Mouse (Mus musculus) right cerebral cortex, postnatal 14 days (tissue): ENCODE results near the gene Gm20219.
"Not testable (repeated sequence)": the region's sequence is repeated elsewhere in the genome, so short reads cannot be mapped to it uniquely, and the experiment has no call there.

Experiments used
- DNase-seq: peaks from one replicate; pipeline ENCODE4 v3.0.0; 2022

Gm20219 gene

DNA sequence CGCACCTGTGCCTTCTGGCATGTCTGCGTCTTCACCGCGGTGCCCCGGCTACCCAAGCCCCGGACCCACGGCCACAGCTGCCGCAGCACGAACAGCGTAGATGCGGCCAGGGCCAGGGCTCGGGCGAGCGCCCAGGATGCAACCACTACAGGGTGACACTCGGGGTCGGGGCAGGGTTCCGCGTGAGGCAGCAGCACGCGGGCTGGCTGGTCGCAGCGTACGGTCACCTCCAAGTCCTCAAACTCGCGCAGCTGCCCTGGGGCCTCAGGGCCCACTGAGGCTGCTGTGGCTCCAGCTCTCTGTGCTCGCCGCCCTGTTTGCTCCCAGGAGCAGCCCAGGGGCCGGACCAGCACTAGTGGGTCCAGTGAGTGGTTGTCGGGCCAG lies 42.5 kb downstream of the Gm20219 start:
- no peak for DNase-seq

DNA sequence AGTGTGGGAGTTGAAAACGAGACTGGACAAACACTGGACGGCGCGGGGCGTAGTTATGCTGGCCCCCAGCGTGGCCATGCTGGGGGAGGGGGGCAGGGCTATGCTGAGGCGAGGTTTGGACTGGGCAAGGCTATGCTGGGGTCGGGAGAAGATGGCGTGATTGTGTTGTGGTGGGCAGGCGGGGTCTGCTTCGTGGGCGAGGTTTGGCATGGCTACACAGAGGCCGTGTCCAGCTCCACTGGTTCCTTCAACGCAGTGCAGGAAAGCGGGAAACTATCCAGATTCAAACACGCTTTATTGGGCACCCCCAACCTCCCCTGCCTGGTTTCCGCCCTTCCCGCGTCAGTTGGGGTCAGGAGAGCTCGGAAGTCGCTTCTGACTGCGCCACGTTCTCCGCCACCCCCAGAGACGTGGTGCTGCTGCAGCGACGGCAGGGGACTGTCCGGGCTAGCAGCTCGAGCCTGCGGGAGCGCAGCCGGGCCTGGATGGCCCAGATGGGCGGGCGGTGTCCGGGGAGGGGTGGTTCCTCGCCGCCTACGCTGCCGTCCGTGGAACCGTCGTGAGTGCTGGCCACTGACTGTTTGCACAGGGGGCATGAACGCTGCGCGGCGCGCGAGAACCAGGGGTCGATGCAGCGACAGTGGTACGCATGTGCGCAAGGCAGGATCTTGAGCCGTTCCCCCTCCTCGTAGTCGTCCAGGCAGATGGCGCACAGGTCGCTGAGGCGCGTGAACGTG lies 43.0 kb downstream of the Gm20219 start:
- DNase-seq: no peak

DNA sequence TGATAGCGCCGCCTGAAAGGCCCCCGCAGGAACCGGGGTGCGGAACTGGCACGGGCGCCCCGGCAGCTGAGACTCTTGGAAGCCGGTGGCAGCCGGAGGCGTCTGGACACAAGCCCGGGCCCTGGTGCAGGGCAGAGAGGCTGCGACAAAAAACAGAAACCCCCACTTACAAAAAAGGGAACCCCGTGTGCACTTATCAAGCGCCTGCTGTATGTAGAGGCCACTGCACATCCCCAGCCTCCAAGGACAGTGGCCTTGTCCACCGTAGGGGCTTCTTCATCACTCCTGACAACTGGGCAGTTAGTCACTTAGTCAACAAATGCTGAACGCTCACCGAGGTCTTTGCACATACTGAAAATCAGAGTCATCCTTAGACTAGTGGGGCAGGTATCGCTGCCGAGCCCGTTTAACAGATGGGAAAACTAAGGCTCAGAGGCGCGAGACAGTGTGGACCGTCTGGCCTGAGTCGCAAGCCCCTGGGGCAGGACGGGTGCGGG lies 43.7 kb downstream of the Gm20219 start:
- no peak for DNase-seq

DNA sequence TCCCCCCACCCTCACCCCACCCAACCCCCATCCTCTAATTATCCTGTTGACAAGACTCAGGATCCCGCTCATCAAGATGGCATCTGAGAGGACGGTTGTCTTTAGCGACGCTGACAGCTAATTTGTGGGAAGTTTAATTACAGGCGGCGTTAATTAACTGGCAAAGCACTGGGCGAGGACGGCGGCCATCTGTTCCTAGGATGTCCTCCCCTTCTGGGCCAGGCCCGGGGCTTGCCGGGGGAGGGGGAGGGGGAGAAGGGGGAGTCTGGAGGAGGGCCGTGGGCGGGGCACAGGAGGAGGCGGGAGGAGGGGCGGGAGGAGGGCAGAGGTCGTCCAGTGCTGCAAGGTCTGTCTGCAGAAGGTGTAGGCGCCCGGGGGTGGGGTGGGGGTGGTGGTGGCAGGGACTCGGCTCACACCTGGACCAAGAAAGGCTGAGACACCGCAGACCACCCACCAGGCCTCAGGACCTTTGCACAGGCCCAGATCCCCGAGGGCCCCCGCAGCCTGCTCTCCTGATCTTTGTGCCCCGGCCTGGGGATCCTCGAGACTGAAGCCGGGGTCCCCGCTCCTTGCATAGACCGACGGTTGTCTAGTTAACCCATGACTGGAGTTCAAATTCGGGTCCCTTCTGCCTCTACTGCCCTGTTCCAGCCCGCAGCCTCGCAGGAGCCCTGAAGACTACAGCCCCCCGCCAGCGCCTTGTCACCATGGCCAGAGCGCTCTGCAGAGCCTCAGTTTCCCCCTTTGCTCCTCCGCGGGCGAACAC lies 44.3 kb downstream of the Gm20219 start:
- DNase-seq: no peak

DNA sequence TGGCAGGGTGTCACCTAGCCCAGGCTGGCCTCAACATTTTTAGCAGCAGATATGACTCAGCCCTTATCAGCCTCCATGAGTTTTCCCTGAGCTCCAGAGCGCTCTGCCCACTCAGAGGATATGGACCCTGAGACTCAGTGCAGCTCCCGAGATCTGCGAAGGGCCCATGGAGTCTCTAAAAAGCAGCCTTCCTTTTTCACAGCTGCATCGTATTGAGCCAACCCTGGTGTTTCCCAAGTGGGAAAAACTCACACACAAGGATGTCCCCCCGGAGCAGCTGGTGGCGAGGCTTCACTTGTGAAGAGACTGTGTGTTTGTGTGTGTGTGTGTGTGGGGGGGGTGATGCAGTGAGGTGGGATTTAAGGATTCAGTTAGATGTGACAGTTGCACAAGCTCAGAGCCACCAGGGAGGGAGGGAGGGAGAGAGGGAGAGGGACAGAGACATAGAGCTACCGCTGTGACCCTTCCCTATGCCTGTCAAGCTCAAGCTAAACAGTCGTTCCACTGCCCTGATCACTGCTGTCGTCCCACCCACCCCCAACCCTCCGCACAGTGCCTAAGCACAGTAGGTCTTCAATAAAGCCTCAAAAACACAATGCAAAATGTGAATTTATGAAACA lies 45.1 kb downstream of the Gm20219 start:
- no peak for DNase-seq

GRCm38 (mm10) chr17:56507161-56508068 lies 46.8 kb downstream of the Gm20219 start:
- DNase-seq: peak; percentile 97

DNA sequence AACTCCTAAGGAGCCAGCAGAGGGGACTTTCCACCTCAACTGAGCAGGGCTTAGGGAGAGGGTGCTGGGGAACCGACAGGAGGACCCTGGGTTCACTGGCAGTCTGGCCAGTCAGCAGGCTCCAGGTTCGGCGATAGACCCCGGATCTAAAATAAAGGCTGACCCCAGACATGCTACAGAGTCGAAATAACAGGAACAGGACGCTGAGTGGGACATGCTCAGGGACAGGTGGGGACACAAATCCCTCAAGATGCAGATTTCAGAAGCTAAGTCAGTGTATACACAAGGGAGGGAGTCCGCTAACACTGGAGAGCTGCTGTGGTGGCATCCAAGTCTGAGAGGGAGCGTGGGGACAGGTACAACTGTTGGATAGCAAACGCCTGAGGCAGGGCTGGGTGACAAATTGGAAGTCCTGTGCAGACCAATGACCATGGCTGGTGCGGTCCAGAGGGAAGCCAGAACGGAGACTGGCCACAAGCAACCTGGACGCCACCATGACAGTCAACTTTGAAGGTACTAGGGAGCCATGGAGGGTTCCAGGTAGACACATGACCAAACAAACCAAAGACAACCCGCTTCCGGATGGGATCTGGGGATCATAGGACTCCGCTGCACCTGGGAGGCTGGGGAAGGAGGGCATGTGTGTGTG lies 47.6 kb downstream of the Gm20219 start:
- DNase-seq: no peak

GRCm38 (mm10) chr17:56505401-56505800 lies 48.8 kb downstream of the Gm20219 start:
- no peak for DNase-seq

GRCm38 (mm10) chr17:56502526-56502925 lies 51.7 kb downstream of the Gm20219 start:
- peak; percentile 81 for DNase-seq

GRCm38 (mm10) chr17:56501635-56502400 lies 52.4 kb downstream of the Gm20219 start:
- DNase-seq: not testable (repeated sequence)
